Mouse (Mus musculus): ENCODE measurements around the gene Adk.

Adk gene

GRCm38 (mm10) chr14:21359207-21359895 is 307.0 kb downstream of the Adk start:
- no peak for DNase-seq

GRCm38 (mm10) chr14:21359896-21360525 is 307.6 kb downstream of the Adk start:
- DNase-seq: no peak

- no peak for DNase-seq
Measured at GRCm38 (mm10) chr14:21367095-21367494, 314.7 kb downstream of the Adk start.

GRCm38 (mm10) chr14:21368622-21369021 is 316.2 kb downstream of the Adk start:
- no peak for DNase-seq

- no peak for DNase-seq
Measured at GRCm38 (mm10) chr14:21369127-21369526, 316.8 kb downstream of the Adk start.

- DNase-seq: no peak
Measured at GRCm38 (mm10) chr14:21371946-21372345, 319.6 kb downstream of the Adk start.

- DNase-seq: no peak
Measured at GRCm38 (mm10) chr14:21372689-21373088, 320.3 kb downstream of the Adk start.

GRCm38 (mm10) chr14:21383701-21384428 is 331.5 kb downstream of the Adk start:
- DNase-seq: no peak

- DNase-seq: no peak
Measured at GRCm38 (mm10) chr14:21399506-21399905, 347.1 kb downstream of the Adk start.

GRCm38 (mm10) chr14:21402157-21402601 is 349.8 kb downstream of the Adk start:
- DNase-seq: no peak

- DNase-seq: no peak
Measured at GRCm38 (mm10) chr14:21402621-21403405, 350.4 kb downstream of the Adk start.

- DNase-seq: no peak
Measured at GRCm38 (mm10) chr14:21406946-21407345, 354.6 kb downstream of the Adk start.

GRCm38 (mm10) chr14:21408846-21409245 is 356.5 kb downstream of the Adk start:
- DNase-seq: no peak

- DNase-seq: no peak
Measured at GRCm38 (mm10) chr14:21410769-21411477, 358.5 kb downstream of the Adk start.

- DNase-seq: no peak
Measured at GRCm38 (mm10) chr14:21411524-21411923, 359.1 kb downstream of the Adk start.

- DNase-seq: no peak
Measured at GRCm38 (mm10) chr14:21418332-21418731, 366.0 kb downstream of the Adk start.

- no peak for DNase-seq
Measured at GRCm38 (mm10) chr14:21427369-21427768, 375.0 kb downstream of the Adk start.

GRCm38 (mm10) chr14:21433415-21433814 is 381.0 kb downstream of the Adk start:
- no peak for DNase-seq

- DNase-seq: no peak
Measured at GRCm38 (mm10) chr14:21433995-21434394, 381.6 kb downstream of the Adk start.

- DNase-seq: no peak
Measured at GRCm38 (mm10) chr14:21434686-21435085, 382.3 kb downstream of the Adk start.

- no peak for DNase-seq
Measured at GRCm38 (mm10) chr14:21439785-21440184, 387.4 kb downstream of the Adk start.

GRCm38 (mm10) chr14:21440526-21440925 is 388.2 kb downstream of the Adk start:
- no peak for DNase-seq

Measured in thymus, adult 18-20 months (tissue).